Mouse (Mus musculus): ENCODE results near the gene Themis. TPM values are rescaled to one million over a fixed set of nuclear protein-coding genes. Genes with fewer than 3 reads are reported as not detected.

The Themis gene
- total RNA-seq (2021): not detected

DNA sequence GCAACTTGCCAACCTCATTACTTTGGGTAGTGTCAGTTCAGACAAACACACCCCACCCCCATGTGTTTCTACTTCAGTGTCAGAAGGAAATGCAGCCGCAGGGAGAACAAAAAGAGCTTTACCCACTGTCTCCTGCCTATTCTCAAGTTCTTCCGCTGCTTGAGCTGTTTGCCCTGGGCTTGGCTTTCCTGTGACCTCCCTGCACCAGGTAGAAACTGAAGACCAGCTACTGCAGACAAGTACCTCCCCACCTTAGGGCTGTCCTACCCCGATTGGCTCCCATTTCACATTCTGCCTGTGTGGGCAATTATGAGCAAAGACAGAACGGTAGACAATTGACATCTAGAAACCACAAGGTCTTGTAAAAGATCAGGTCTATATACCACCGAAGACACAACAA, at the start of gene Themis:
Gene Themis, plus strand, starts transcription at position 100 of the 400 bp plus-strand sequence.
- DNase-seq: no peak

DNA sequence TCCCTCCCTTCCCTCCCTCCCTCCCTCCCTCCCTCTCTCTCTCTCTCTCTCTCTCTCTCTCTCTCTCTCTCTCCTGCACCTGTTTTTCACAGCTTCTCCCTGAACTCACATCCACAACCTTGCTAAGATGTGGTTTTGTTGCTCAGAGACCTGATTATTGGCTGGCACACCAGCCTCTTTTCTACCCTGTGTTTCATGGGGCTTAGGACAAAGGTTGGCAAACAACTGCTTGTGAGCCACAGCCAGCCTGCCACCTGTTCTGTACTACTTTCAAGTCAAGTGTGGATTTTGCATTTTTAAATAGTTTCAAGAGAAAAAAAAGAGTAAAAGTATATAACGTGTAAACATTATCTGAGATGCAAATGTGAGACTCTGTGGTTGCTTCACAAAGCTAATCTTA, 48.7 kb upstream of the Themis start:
- DNase-seq: no peak

GRCm38 (mm10) chr10:28636096-28636495, 32.1 kb upstream of the Themis start:
- DNase-seq: no peak

DNA sequence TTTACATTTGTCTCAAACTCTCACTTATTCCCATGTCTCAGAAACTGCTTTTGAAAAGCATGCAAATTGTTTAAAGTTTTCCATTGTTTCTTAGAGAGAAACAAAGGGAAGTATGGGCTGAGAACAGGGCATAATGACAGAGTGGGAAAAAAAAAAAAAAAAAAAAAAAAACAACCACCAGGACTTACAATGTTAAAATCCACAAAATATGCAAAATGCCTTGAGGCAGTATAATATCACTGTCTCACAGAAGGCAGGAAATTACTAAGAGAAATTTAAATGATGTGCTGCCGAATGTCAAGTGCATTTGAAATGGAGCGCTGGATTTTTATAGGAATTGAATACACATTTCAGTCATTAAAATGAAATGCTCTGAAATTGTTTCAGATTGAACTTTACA, 26.3 kb upstream of the Themis start:
- DNase-seq: no peak

DNA sequence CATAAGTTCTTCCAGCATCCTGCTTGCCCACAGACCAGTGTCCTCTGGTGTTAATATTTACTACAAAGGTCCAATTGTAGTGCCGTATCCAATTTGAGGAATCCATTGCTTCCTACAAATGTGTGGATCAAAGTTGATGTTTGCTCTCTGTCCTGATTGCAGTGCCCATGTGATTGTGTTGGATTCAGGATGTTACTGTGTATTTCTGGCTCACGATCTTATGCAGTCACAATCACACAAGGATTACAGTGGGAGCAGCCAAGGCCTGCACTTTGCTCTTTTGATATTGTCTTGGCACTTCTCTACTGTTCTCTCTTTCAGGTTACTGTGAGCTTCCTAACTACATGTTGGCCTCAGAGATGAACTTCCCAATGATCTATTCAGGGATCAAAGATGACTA, 20.3 kb upstream of the Themis start:
- no peak for DNase-seq

- DNase-seq: no peak
Observed at GRCm38 (mm10) chr10:28649109-28649899, 18.9 kb upstream of the Themis start.

GRCm38 (mm10) chr10:28649900-28650160, 18.3 kb upstream of the Themis start:
- no peak for DNase-seq

GRCm38 (mm10) chr10:28651910-28652309, 16.2 kb upstream of the Themis start:
- DNase-seq: no peak

DNA sequence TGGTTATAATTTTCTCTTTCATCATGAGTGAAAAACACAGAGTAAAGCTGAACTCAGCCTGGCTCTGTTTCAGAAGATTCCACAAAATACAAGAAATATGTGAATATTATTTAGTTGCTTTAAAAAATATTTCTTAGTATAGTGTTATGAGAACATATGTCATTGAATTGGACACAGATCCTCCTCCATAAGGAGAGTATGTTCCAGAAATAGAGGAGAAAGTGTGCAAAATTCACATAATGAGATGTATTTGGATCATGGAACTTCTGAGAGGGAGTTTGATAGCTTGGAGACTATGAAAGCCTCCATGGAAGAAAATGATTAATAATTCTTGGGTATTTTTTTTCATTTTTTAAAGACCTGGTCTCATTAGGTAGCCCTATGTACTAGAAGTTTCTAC, 13.4 kb upstream of the Themis start:
- no peak for DNase-seq

DNA sequence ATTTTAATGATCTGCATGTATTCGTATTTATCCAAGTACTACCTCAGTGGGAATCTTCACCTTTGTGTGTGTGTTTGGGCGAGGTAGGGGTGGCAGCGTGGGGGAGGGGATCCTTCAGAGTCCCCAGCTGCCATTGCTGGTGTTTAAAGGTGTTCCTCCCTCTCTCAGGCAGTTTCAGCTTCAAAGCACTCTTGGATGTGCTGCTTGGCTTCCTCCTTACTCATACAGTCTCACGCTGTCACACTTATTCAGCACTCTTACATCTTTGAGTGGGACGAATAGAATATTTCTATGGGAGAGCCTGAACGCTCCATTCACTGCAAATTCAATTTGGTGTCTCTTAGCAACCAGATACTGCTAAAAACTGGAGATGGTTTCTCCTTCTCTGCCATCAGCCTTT, 3.0 kb upstream of the Themis start:
- no peak for DNase-seq

- DNase-seq: no peak
Observed at GRCm38 (mm10) chr10:28673931-28674330, 5.8 kb downstream of the Themis start.

GRCm38 (mm10) chr10:28675337-28675736, 7.2 kb downstream of the Themis start:
- no peak for DNase-seq

DNA sequence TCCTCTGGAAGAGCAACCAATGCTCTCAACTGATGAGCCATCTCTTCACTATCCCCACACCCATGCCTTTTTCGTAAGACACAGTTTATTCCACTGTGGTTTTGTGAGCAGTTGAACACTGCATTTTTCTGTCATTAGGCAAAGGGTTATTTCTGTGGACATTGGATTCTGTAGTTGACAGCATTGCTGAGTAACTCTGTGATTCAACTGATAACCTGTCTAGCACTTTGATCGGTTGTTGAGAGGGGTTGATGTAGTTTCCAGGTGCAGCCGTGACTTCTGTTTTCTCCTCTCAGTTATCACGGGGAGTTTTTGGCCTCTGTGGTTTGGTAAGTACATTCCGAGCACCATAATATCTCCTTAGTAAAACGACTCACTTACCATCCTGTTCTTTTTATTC, 26.8 kb downstream of the Themis start:
- no peak for DNase-seq

- DNase-seq: no peak
Observed at GRCm38 (mm10) chr10:28696032-28696431, 27.9 kb downstream of the Themis start.

DNA sequence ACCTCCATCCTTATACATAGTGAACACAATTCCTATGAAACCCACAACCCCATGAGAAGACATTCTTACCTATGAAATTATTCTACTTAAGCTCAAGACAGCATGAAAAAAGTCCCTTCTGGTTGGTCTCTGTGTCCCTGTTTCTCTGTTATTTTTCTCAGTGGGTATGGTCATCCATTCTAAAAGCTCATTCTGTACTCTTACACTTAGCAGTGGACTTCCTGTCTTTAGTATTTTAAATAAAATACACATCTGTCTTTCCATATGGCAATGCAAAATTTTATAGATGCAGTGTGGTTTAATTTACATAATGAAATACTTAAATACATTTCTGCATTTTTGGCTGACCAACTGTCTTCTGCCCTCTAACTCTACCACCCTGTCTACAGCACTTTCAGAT, 30.0 kb downstream of the Themis start:
- DNase-seq: no peak

- DNase-seq: peak in 1 of 2 experiments; percentile 2
Observed at GRCm38 (mm10) chr10:28721828-28722227, 53.7 kb downstream of the Themis start.

DNA sequence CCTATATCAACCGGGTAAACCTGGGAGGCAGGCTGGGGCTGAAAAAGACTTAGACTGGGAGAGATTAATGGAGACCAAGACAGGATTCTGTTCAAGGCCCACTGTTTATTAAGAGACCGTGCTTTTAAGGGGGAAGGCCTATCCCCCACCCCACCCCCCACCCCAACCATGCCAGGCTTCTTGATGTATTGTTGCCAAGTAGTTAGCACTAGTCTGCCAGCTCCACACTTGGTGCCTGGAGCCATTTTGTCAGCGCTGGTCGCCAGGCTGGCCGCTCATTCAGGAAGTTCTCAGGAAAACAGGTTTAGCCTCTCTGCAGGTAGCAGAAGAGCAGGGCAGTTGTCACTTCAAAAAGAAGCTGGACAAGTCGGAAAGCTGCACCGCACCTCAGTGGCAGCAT, 55.1 kb downstream of the Themis start:
- no peak for DNase-seq

DNA sequence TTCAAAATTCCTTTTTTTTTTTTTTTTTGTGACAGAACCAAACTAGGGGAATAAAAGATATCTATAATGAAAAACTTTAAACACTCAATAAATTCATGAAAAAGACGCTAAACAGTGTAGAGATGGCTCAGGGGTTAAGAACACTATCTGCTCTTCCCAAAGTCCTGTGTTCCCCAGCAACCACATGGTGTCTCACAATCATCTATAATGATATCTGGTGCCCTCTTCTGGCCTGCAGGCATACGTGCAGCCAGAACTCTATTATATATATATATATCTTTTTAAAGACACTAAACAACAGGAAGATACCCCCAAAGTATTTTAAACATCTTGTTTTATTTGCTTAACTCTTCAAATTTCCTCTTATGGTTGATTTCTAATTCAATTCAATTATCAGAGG, 62.0 kb downstream of the Themis start:
- DNase-seq: no peak

DNA sequence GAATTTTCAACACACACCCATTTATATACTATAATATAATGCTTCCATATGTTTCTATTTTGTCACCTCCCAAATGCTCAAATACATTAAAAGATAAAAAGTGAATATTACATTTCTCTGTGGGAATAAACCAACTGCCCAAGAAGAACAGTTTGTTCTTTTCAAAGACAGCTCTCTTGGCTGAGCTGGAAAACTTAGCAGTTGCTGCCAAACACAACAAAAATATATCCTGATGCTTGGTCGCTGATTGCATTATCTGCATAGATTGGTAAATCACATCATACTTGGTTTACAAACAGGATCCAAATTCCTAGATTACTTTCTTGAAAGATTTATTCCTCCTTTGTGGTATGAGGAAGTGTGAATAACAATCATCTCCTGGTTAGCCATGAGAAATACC, 69.8 kb downstream of the Themis start:
- DNase-seq: no peak

GRCm38 (mm10) chr10:28746426-28746825, 78.3 kb downstream of the Themis start:
- no peak for DNase-seq

- DNase-seq: no peak
Observed at GRCm38 (mm10) chr10:28753321-28753720, 85.2 kb downstream of the Themis start.

- peak; percentile 2 to 4 for DNase-seq
Observed at GRCm38 (mm10) chr10:28754927-28755326, 86.8 kb downstream of the Themis start.

GRCm38 (mm10) chr10:28776777-28777402, 108.7 kb downstream of the Themis start:
- DNase-seq: no peak

DNA sequence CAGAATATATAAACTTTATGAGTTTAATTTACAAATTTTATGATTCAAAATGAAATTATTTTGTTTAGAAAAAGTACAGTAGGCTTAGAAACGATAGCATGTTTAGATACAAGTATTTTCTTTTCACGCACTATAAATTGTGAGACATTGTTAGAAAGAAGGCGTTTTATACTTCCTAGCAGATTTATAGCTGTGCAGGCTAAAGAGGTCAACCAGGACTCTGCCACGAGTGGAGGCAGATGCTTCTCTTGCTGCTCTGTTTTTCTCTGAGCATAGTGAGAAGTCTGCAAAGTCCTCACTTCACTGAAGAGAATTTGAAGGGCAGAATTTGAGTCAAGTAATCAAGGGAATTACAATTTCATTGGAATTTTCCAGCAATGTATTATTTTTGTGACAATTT, 131.3 kb downstream of the Themis start:
- DNase-seq: no peak

DNA sequence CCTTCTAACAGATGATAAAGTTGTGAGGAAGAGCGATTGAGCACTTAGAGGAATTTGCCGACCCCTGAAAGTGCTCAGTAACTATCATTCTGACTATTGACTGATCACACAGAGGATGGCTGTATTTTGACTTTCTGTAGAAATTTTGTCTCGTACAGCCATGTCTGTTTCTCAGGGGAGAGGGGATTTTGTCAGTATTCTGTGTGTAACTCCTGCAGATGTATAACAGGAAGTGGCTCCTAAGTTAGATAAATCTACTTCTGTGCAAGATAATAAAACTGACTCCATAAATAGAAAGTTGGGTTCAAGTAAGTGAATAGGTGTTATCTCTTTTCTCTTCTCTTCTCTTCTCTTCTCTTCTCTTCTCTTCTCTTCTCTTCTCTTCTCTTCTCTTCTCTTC, 137.0 kb downstream of the Themis start:
- DNase-seq: no peak
